Mouse (Mus musculus): ENCODE measurements around the gene Nebl. TPM values are rescaled to one million over a fixed set of nuclear protein-coding genes. Genes with fewer than 3 reads are reported as not detected.

Nebl gene
- polyA plus RNA-seq, 1 experiment, result 1.7 TPM

- H3K4me1 ChIP-seq (ENCODE audit: control insufficient read depth, insufficient read depth, low read length), result no peaks in the 10 kb centered on the region; the same call in 1 of the 2 replicates
- H3K27me3 ChIP-seq (ENCODE audit: control insufficient read depth, insufficient read depth, low read length), result no peaks in the 10 kb centered on the region
- H3K4me3 ChIP-seq (ENCODE audit: control insufficient read depth, low read depth, low read length), result no peak overlapping the region
- TF ChIP-seq POLR2A (IDR thresholded peaks at IDR 0.05; ENCODE audit: control insufficient read depth, low read depth, low read length) (no peak), CTCF (IDR thresholded peaks at IDR 0.05; ENCODE audit: control insufficient read depth, insufficient read depth, insufficient replicate concordance, low read depth, low read length) (no peak)
- H3K36me3 ChIP-seq (ENCODE audit: control insufficient read depth, insufficient read depth, low read length), result no peaks in the 10 kb centered on the region
- H3K27ac ChIP-seq (ENCODE audit: control insufficient read depth, insufficient read depth, low read depth, low read length), result no peak overlapping the region
These were observed 21.2 kb downstream of the Nebl start for GRCm38 (mm10) chr2:17710083-17710482.

GRCm38 (mm10) chr2:17705964-17706363, 25.3 kb downstream of the Nebl start:
- TF ChIP-seq CTCF (IDR thresholded peaks at IDR 0.05; ENCODE audit: control insufficient read depth, insufficient read depth, insufficient replicate concordance, low read depth, low read length) (no peak), POLR2A (IDR thresholded peaks at IDR 0.05; ENCODE audit: control insufficient read depth, low read depth, low read length) (no peak)
- H3K36me3 ChIP-seq (ENCODE audit: control insufficient read depth, insufficient read depth, low read length), result no peaks in the 10 kb centered on the region
- H3K4me3 ChIP-seq (ENCODE audit: control insufficient read depth, low read depth, low read length), result no peak overlapping the region
- H3K4me1 ChIP-seq (ENCODE audit: control insufficient read depth, insufficient read depth, low read length), result no peaks in the 10 kb centered on the region; the same call in 1 of the 2 replicates
- no peak overlapping the region for H3K27ac ChIP-seq (ENCODE audit: control insufficient read depth, insufficient read depth, low read depth, low read length)
- H3K27me3 ChIP-seq (ENCODE audit: control insufficient read depth, insufficient read depth, low read length), result no peaks in the 10 kb centered on the region

GRCm38 (mm10) chr2:17705426-17705825, 25.8 kb downstream of the Nebl start:
- TF ChIP-seq POLR2A (IDR thresholded peaks at IDR 0.05; ENCODE audit: control insufficient read depth, low read depth, low read length) (no peak), CTCF (IDR thresholded peaks at IDR 0.05; ENCODE audit: control insufficient read depth, insufficient read depth, insufficient replicate concordance, low read depth, low read length) (no peak)
- Histone ChIP-seq H3K36me3 (ENCODE audit: control insufficient read depth, insufficient read depth, low read length) (no peaks in the 10 kb centered on the region), H3K27me3 (ENCODE audit: control insufficient read depth, insufficient read depth, low read length) (no peaks in the 10 kb centered on the region), H3K27ac (ENCODE audit: control insufficient read depth, insufficient read depth, low read depth, low read length) (no peak overlapping the region), H3K4me3 (ENCODE audit: control insufficient read depth, low read depth, low read length) (no peak overlapping the region), H3K4me1 (ENCODE audit: control insufficient read depth, insufficient read depth, low read length) (no peaks in the 10 kb centered on the region)

- Histone ChIP-seq H3K36me3 (ENCODE audit: control insufficient read depth, insufficient read depth, low read length) (no peaks in the 10 kb centered on the region), H3K27ac (ENCODE audit: control insufficient read depth, insufficient read depth, low read depth, low read length) (no peak overlapping the region), H3K27me3 (ENCODE audit: control insufficient read depth, insufficient read depth, low read length) (no peaks in the 10 kb centered on the region), H3K4me1 (ENCODE audit: control insufficient read depth, insufficient read depth, low read length) (no peaks in the 10 kb centered on the region), H3K4me3 (ENCODE audit: control insufficient read depth, low read depth, low read length) (no peak overlapping the region)
- TF ChIP-seq POLR2A (IDR thresholded peaks at IDR 0.05; ENCODE audit: control insufficient read depth, low read depth, low read length) (no peak), CTCF (IDR thresholded peaks at IDR 0.05; ENCODE audit: control insufficient read depth, insufficient read depth, insufficient replicate concordance, low read depth, low read length) (no peak)
These were observed 28.1 kb downstream of the Nebl start for GRCm38 (mm10) chr2:17703170-17703512.

- Histone ChIP-seq H3K27ac (ENCODE audit: control insufficient read depth, insufficient read depth, low read depth, low read length) (no peak overlapping the region), H3K4me1 (ENCODE audit: control insufficient read depth, insufficient read depth, low read length) (no peaks in the 10 kb centered on the region), H3K27me3 (ENCODE audit: control insufficient read depth, insufficient read depth, low read length) (no peaks in the 10 kb centered on the region), H3K4me3 (ENCODE audit: control insufficient read depth, low read depth, low read length) (no peak overlapping the region), H3K36me3 (ENCODE audit: control insufficient read depth, insufficient read depth, low read length) (no peaks in the 10 kb centered on the region)
- TF ChIP-seq CTCF (IDR thresholded peaks at IDR 0.05; ENCODE audit: control insufficient read depth, insufficient read depth, insufficient replicate concordance, low read depth, low read length) (no peak), POLR2A (IDR thresholded peaks at IDR 0.05; ENCODE audit: control insufficient read depth, low read depth, low read length) (no peak)
These were observed 28.6 kb downstream of the Nebl start for GRCm38 (mm10) chr2:17702481-17703169.

- no peaks in the 10 kb centered on the region for H3K4me1 ChIP-seq (ENCODE audit: control insufficient read depth, insufficient read depth, low read length)
- H3K36me3 ChIP-seq (ENCODE audit: control insufficient read depth, insufficient read depth, low read length), result no peaks in the 10 kb centered on the region
- TF ChIP-seq CTCF (IDR thresholded peaks at IDR 0.05; ENCODE audit: control insufficient read depth, insufficient read depth, insufficient replicate concordance, low read depth, low read length) (no peak), POLR2A (IDR thresholded peaks at IDR 0.05; ENCODE audit: control insufficient read depth, low read depth, low read length) (no peak)
- H3K4me3 ChIP-seq (ENCODE audit: control insufficient read depth, low read depth, low read length), result no peak overlapping the region
- H3K27ac ChIP-seq (ENCODE audit: control insufficient read depth, insufficient read depth, low read depth, low read length), result no peak overlapping the region
- no peaks in the 10 kb centered on the region for H3K27me3 ChIP-seq (ENCODE audit: control insufficient read depth, insufficient read depth, low read length)
These were observed 32.8 kb downstream of the Nebl start for GRCm38 (mm10) chr2:17698161-17699087.

GRCm38 (mm10) chr2:17692926-17693325, 38.3 kb downstream of the Nebl start:
- no peak for TF ChIP-seq POLR2A (IDR thresholded peaks at IDR 0.05; ENCODE audit: control insufficient read depth, low read depth, low read length)
- TF ChIP-seq CTCF (IDR thresholded peaks at IDR 0.05; ENCODE audit: control insufficient read depth, insufficient read depth, insufficient replicate concordance, low read depth, low read length), result no peak
- H3K27me3 ChIP-seq (ENCODE audit: control insufficient read depth, insufficient read depth, low read length), result no peaks in the 10 kb centered on the region
- H3K4me1 ChIP-seq (ENCODE audit: control insufficient read depth, insufficient read depth, low read length), result no peaks in the 10 kb centered on the region
- H3K4me3 ChIP-seq (ENCODE audit: control insufficient read depth, low read depth, low read length), result no peak overlapping the region
- H3K36me3 ChIP-seq (ENCODE audit: control insufficient read depth, insufficient read depth, low read length), result no peaks in the 10 kb centered on the region
- no peak overlapping the region for H3K27ac ChIP-seq (ENCODE audit: control insufficient read depth, insufficient read depth, low read depth, low read length)
